Mouse (Mus musculus) thymus, postnatal 25 days (tissue): ENCODE results near the gene Ccdc177.
"Not testable (repeated sequence)": the region's sequence is repeated elsewhere in the genome, so short reads cannot be mapped to it uniquely, and the experiment has no call there.

Source experiments
- DNase-seq: peaks from one replicate; pipeline ENCODE4 v3.0.0; 2022

Ccdc177 gene

GRCm38 (mm10) chr12:80760396-80760801 is at the start of gene Ccdc177:
Gene Ccdc177 (minus strand): TSS chr12:80760687.
- peak; percentile 83 for DNase-seq

- no peak for DNase-seq
These were observed 49.5 kb upstream of the Ccdc177 start for GRCm38 (mm10) chr12:80810005-80810404.

GRCm38 (mm10) chr12:80807451-80808085 is 47.1 kb upstream of the Ccdc177 start:
- DNase-seq, result no peak

GRCm38 (mm10) chr12:80804861-80805428 is 44.5 kb upstream of the Ccdc177 start:
- no peak for DNase-seq

GRCm38 (mm10) chr12:80803924-80804323 is 43.4 kb upstream of the Ccdc177 start:
- no peak for DNase-seq

- DNase-seq, result no peak
These were observed 41.0 kb upstream of the Ccdc177 start for GRCm38 (mm10) chr12:80801443-80801842.

- no peak for DNase-seq
These were observed 39.7 kb upstream of the Ccdc177 start for GRCm38 (mm10) chr12:80800156-80800555.

GRCm38 (mm10) chr12:80798271-80798670 is 37.8 kb upstream of the Ccdc177 start:
- DNase-seq, result no peak

- DNase-seq, result peak; percentile 49
These were observed 34.7 kb upstream of the Ccdc177 start for GRCm38 (mm10) chr12:80794935-80795785.

GRCm38 (mm10) chr12:80794522-80794921 is 34.0 kb upstream of the Ccdc177 start:
- no peak for DNase-seq

GRCm38 (mm10) chr12:80793535-80793934 is 33.0 kb upstream of the Ccdc177 start:
- no peak for DNase-seq

- peak; percentile 72 for DNase-seq
These were observed 32.4 kb upstream of the Ccdc177 start for GRCm38 (mm10) chr12:80792867-80793266.

- DNase-seq, result peak; percentile 25
These were observed 31.3 kb upstream of the Ccdc177 start for GRCm38 (mm10) chr12:80791571-80792444.

- peak; percentile 69 for DNase-seq
These were observed 30.4 kb upstream of the Ccdc177 start for GRCm38 (mm10) chr12:80790700-80791570.

- DNase-seq, result peak; percentile 99
These were observed 29.6 kb upstream of the Ccdc177 start, which contains the start of gene Susd6 for GRCm38 (mm10) chr12:80789849-80790694. Gene Susd6 (plus strand): TSS chr12:80790510.

GRCm38 (mm10) chr12:80789276-80789675 is 28.8 kb upstream of the Ccdc177 start:
- DNase-seq, result not testable (repeated sequence)

GRCm38 (mm10) chr12:80788188-80788587 is 27.7 kb upstream of the Ccdc177 start:
- DNase-seq, result no peak

- DNase-seq, result no peak
These were observed 27.1 kb upstream of the Ccdc177 start for GRCm38 (mm10) chr12:80787604-80788003.

- no peak for DNase-seq
These were observed 26.1 kb upstream of the Ccdc177 start for GRCm38 (mm10) chr12:80786591-80786990.

GRCm38 (mm10) chr12:80785597-80785996 is 25.1 kb upstream of the Ccdc177 start:
- DNase-seq, result no peak

GRCm38 (mm10) chr12:80785005-80785404 is 24.5 kb upstream of the Ccdc177 start:
- no peak for DNase-seq
